Mouse (Mus musculus) naive thymus-derived CD4-positive, alpha-beta T cell, adult 5 months (primary cell): ENCODE results near the gene Wdr70. TPM values are rescaled to one million over a fixed set of nuclear protein-coding genes. Genes with fewer than 3 reads are reported as not detected.

Experiments
- polyA plus RNA-seq: library from polyadenylated mRNA; unstranded; fragments of 100-300 nt; shearing (Covaris generic); gene quantifications from one replicate; pipeline ENCODE4 v1.2.1, GENCODE M21; 2017

The Wdr70 gene
- polyA plus RNA-seq = 47.9 TPM

GRCm38 (mm10) chr15:8098774-8099749, at the start of gene Wdr70:
Gene Wdr70 (minus strand): TSS chr15:8099209.

GRCm38 (mm10) chr15:8108966-8109743, 10.1 kb upstream of the Wdr70 start, which contains the start of gene Nup155:
Gene Nup155 (plus strand): TSS chr15:8109273.

Other genes starting within 250 kb of the Wdr70 start
- 15.1 TPM for gene Nup155, start 10.1 kb upstream of the Wdr70 start, polyA plus RNA-seq
- gene Cplane1, start 69.9 kb upstream of the Wdr70 start, polyA plus RNA-seq = 18.2 TPM